Mouse (Mus musculus): ENCODE data around the gene Fos. TPM values are rescaled to one million over a fixed set of nuclear protein-coding genes. Genes with fewer than 3 reads are reported as not detected.
"Not testable (repeated sequence)": the region's sequence is repeated elsewhere in the genome, so short reads cannot be mapped to it uniquely, and the experiment has no call there.

The Fos gene
- polyA plus RNA-seq, 1 experiment from 2014 or later, result 5.7 TPM

- H3K9me3 ChIP-seq, result no peaks in the 10 kb centered on the region
- no peaks in the 10 kb centered on the region for H3K36me3 ChIP-seq
- no peak overlapping the region for H3K4me3 ChIP-seq
- peaks cover 8% of the 10 kb centered on the region for H3K4me1 ChIP-seq
- H3K27me3 ChIP-seq, result no peaks in the 10 kb centered on the region
- H3K4me2 ChIP-seq, result no peak overlapping the region
- no peak overlapping the region for H3K27ac ChIP-seq
- no peak for ATAC-seq (ENCODE audit: borderline replicate concordance, extremely low read depth, low FRiP score, low TSS enrichment)
- 61% methylated on average over 5 of the region's 5 CpGs for WGBS
- no peak overlapping the region for H3K9ac ChIP-seq
These were observed 44.3 kb downstream of the Fos start for GRCm38 (mm10) chr12:85518009-85518408.

- Histone ChIP-seq H3K27ac (no peak overlapping the region), H3K9me3 (no peaks in the 10 kb centered on the region), H3K4me3 (no peak overlapping the region), H3K9ac (no peak overlapping the region), H3K4me1 (peaks cover 12% of the 10 kb centered on the region), H3K36me3 (no peaks in the 10 kb centered on the region), H3K4me2 (no peak overlapping the region), H3K27me3 (no peaks in the 10 kb centered on the region)
- ATAC-seq (ENCODE audit: borderline replicate concordance, extremely low read depth, low FRiP score, low TSS enrichment), result no peak
- 92% methylated on average over 6 of the region's 6 CpGs for WGBS
These were observed 45.9 kb downstream of the Fos start for GRCm38 (mm10) chr12:85519553-85519952.

GRCm38 (mm10) chr12:85521101-85521500 is 47.4 kb downstream of the Fos start:
- Histone ChIP-seq H3K36me3 (no peaks in the 10 kb centered on the region), H3K27me3 (no peaks in the 10 kb centered on the region), H3K27ac (no peak overlapping the region), H3K4me1 (peaks cover 12% of the 10 kb centered on the region), H3K9ac (no peak overlapping the region), H3K4me2 (no peak overlapping the region), H3K9me3 (no peaks in the 10 kb centered on the region), H3K4me3 (no peak overlapping the region)
- 90% methylated on average over 6 of the region's 6 CpGs for WGBS
- ATAC-seq (ENCODE audit: borderline replicate concordance, extremely low read depth, low FRiP score, low TSS enrichment), result no peak

GRCm38 (mm10) chr12:85521673-85522072 is 48.0 kb downstream of the Fos start:
- no peak for ATAC-seq (ENCODE audit: borderline replicate concordance, extremely low read depth, low FRiP score, low TSS enrichment)
- Histone ChIP-seq H3K27me3 (no peaks in the 10 kb centered on the region), H3K4me2 (no peak overlapping the region), H3K36me3 (no peaks in the 10 kb centered on the region), H3K4me3 (no peak overlapping the region), H3K4me1 (peaks cover 12% of the 10 kb centered on the region), H3K9me3 (no peaks in the 10 kb centered on the region), H3K9ac (no peak overlapping the region), H3K27ac (no peak overlapping the region)
- 42% methylated on average over 1 of the region's 1 CpGs for whole genome bisulfite sequencing

- H3K9me3 ChIP-seq, result no peaks in the 10 kb centered on the region
- H3K4me3 ChIP-seq, result no peak overlapping the region
- H3K4me1 ChIP-seq, result peaks cover 12% of the 10 kb centered on the region
- no peaks in the 10 kb centered on the region for H3K27me3 ChIP-seq
- H3K36me3 ChIP-seq, result no peaks in the 10 kb centered on the region
- no peak overlapping the region for H3K27ac ChIP-seq
- no peak overlapping the region for H3K4me2 ChIP-seq
- H3K9ac ChIP-seq, result no peak overlapping the region
- 45% methylated on average over 7 of the region's 7 CpGs for WGBS
- ATAC-seq (ENCODE audit: borderline replicate concordance, extremely low read depth, low FRiP score, low TSS enrichment), result no peak; the same call in 1 of the 2 replicates
These were observed 49.1 kb downstream of the Fos start for GRCm38 (mm10) chr12:85522631-85523388.

- 52% methylated on average over 14 of the region's 14 CpGs for WGBS
These were observed 49.9 kb downstream of the Fos start for GRCm38 (mm10) chr12:85523421-85524192.

GRCm38 (mm10) chr12:85524193-85524858 is 50.6 kb downstream of the Fos start:
- WGBS, result 48% methylated on average over 8 of the region's 8 CpGs
- ATAC-seq (ENCODE audit: borderline replicate concordance, extremely low read depth, low FRiP score, low TSS enrichment), result no peak
- H3K36me3 ChIP-seq, result no peaks in the 10 kb centered on the region
- no peak overlapping the region for H3K9ac ChIP-seq
- no peak overlapping the region for H3K4me2 ChIP-seq
- no peak overlapping the region for H3K27ac ChIP-seq
- no peak overlapping the region for H3K4me3 ChIP-seq
- no peaks in the 10 kb centered on the region for H3K27me3 ChIP-seq
- H3K4me1 ChIP-seq, result peaks cover 12% of the 10 kb centered on the region
- H3K9me3 ChIP-seq, result no peaks in the 10 kb centered on the region

More at GRCm38 (mm10) chr12:85523421-85524192, 49.9 kb downstream of the Fos start:
- H3K27me3 ChIP-seq, result no peaks in the 10 kb centered on the region
- no peak overlapping the region for H3K9ac ChIP-seq
- no peak overlapping the region for H3K4me2 ChIP-seq
- H3K36me3 ChIP-seq, result no peaks in the 10 kb centered on the region
- H3K4me3 ChIP-seq, result no peak overlapping the region
- H3K27ac ChIP-seq, result no peak overlapping the region
- H3K9me3 ChIP-seq, result no peaks in the 10 kb centered on the region
- ATAC-seq (ENCODE audit: borderline replicate concordance, extremely low read depth, low FRiP score, low TSS enrichment), result no peak
- peaks cover 12% of the 10 kb centered on the region for H3K4me1 ChIP-seq

GRCm38 (mm10) chr12:85524859-85525495 is 51.3 kb downstream of the Fos start:
- H3K4me3 ChIP-seq; H3K4me2 ChIP-seq; ATAC-seq (ENCODE audit: borderline replicate concordance, extremely low read depth, low FRiP score, low TSS enrichment); H3K36me3 ChIP-seq; H3K9ac ChIP-seq; H3K9me3 ChIP-seq; H3K27me3 ChIP-seq; H3K27ac ChIP-seq: not testable (repeated sequence)
- WGBS, result 57% methylated on average over 11 of the region's 11 CpGs
- H3K4me1 ChIP-seq, result peaks cover 12% of the 10 kb centered on the region

Other genes with a start within 250 kb of the Fos start
- gene Mlh3, start 203.3 kb upstream of the Fos start, polyA plus RNA-seq (2015; fragmentation: Nextera tagmentation; extraction: Ambion mirVana), result 8.1 and 9.3 TPM in 2 replicates
- 53.8 and 55.5 TPM in 2 replicates for gene Acyp1, start 185.5 kb upstream of the Fos start, polyA plus RNA-seq (2015; fragmentation: Nextera tagmentation; extraction: Ambion mirVana)
- 1.7 TPM in 2 replicates for gene Zc2hc1c, start 185.3 kb upstream of the Fos start, polyA plus RNA-seq (2015; fragmentation: Nextera tagmentation; extraction: Ambion mirVana)
- 19.5 and 21.1 TPM in 2 replicates for gene Nek9, start 134.5 kb upstream of the Fos start, polyA plus RNA-seq (2015; fragmentation: Nextera tagmentation; extraction: Ambion mirVana)
- gene Tmed10, start 99.0 kb upstream of the Fos start, polyA plus RNA-seq (2015; fragmentation: Nextera tagmentation; extraction: Ambion mirVana), result 321 and 334 TPM in 2 replicates
- 0.89 and 1.6 TPM in 2 replicates for gene Jdp2, start 125.1 kb downstream of the Fos start, polyA plus RNA-seq (2015; fragmentation: Nextera tagmentation; extraction: Ambion mirVana)
- gene Batf, start 212.8 kb downstream of the Fos start, polyA plus RNA-seq (2015; fragmentation: Nextera tagmentation; extraction: Ambion mirVana), result 2.9 and 3.8 TPM in 2 replicates